Mouse (Mus musculus) hindbrain, postnatal 0 days (tissue): ENCODE results near the gene Ing3. TPM values are rescaled to one million over a fixed set of nuclear protein-coding genes. Genes with fewer than 3 reads are reported as not detected.

Experiments
- ATAC-seq: fragments of 200-750 bp; cut with Nextera tagmentation; 2 replicates; pipeline ENCODE4 v1.8.0; 2017; ENCODE audit warnings: mild to moderate bottlenecking, moderate TSS enrichment, moderate library complexity
- DNase-seq: peaks from one replicate; pipeline ENCODE4 v3.0.0-alpha.2; 2015; ENCODE audit warnings: low spot score
- H3K27ac ChIP-seq: fragments of 300-500 bp; sonication (generic); 2 replicates; pipeline ENCODE4 v1.5.1; 2014; ENCODE audit warnings: mild to moderate bottlenecking
- H3K27me3 ChIP-seq: fragments of 300-500 bp; sonication (generic); 2 replicates; pipeline ENCODE4 v1.6.1; 2014; ENCODE audit warnings: low read length, mixed read lengths; ENCODE audit not compliant: insufficient read depth
- H3K36me3 ChIP-seq: fragments of 300-500 bp; sonication (generic); 2 replicates; pipeline ENCODE4 v1.6.1; 2014; ENCODE audit warnings: low read length, mixed read lengths; ENCODE audit not compliant: insufficient read depth
- H3K4me1 ChIP-seq: fragments of 300-500 bp; sonication (generic); 2 replicates; pipeline ENCODE4 v1.6.1; 2014; ENCODE audit warnings: antibody characterized with exemption, low read length, mixed read lengths; ENCODE audit not compliant: insufficient read depth
- H3K4me2 ChIP-seq: fragments of 300-500 bp; sonication (generic); 2 replicates; pipeline ENCODE4 v1.6.1; 2014; ENCODE audit warnings: low read depth, mild to moderate bottlenecking, low read length, moderate library complexity, mixed read lengths
- H3K4me3 ChIP-seq: fragments of 300-500 bp; sonication (generic); 2 replicates; pipeline ENCODE4 v1.5.1; 2014; ENCODE audit warnings: low read length
- H3K9ac ChIP-seq: fragments of 300-500 bp; sonication (generic); replicated peaks from 2 replicates; pipeline ENCODE4 v1.6.1; 2014; ENCODE audit warnings: mild to moderate bottlenecking, low read length, moderate library complexity, mixed read lengths
- H3K9me3 ChIP-seq: fragments of 300-500 bp; sonication (generic); 2 replicates; pipeline ENCODE4 v1.6.1; 2016; ENCODE audit warnings: low read length, mixed read lengths
- CTCF ChIP-seq: IDR thresholded peaks from 2 replicates; pipeline ENCODE4 v1.5.1; 2016; ENCODE audit warnings: antibody characterized with exemption, control low read depth, low read depth
- WGBS: fragments of 180-500 bp; shearing (Covaris S2); extraction: QIAGEN DNeasy Blood & Tissue Kit; methylation state at CpG from one replicate; pipeline ENCODE4 v1.1.7; 2014; 5-methylcytosine and 5-hydroxymethylcytosine counted together
- polyA plus RNA-seq: library from polyadenylated mRNA; unstranded; fragments of >200 nt; fragmentation: Nextera tagmentation; extraction: Ambion mirVana; gene quantifications from 2 replicates; pipeline ENCODE4 v1.2.1, GENCODE M21; 2015
- total RNA-seq: library from RNA; depleted of rRNA; stranded (reverse); fragments of >200 nt; gene quantifications from 2 replicates; pipeline ENCODE4 v1.2.3, GENCODE M21; 2014

The Ing3 gene
- total and polyA plus RNA-seq, 2 experiments from 2014 or later, result 13.3 to 38.7 TPM

- H3K4me2 ChIP-seq, result no peak overlapping the region
- no peak overlapping the region for H3K9ac ChIP-seq
- ATAC-seq (no peak), DNase-seq (no peak)
- no peaks in the 10 kb centered on the region for H3K4me1 ChIP-seq
- no peaks in the 10 kb centered on the region for H3K36me3 ChIP-seq
- H3K9me3 ChIP-seq, result no peaks in the 10 kb centered on the region
- WGBS, result 88% methylated on average over 5 of the region's 5 CpGs
- no peaks in the 10 kb centered on the region for H3K27me3 ChIP-seq
- no peak for TF ChIP-seq CTCF
- H3K27ac ChIP-seq, result no peak overlapping the region
- no peak overlapping the region for H3K4me3 ChIP-seq
Measured at GRCm38 (mm10) chr6:22001284-22001916, 52.0 kb downstream of the Ing3 start.

- DNase-seq (no peak), ATAC-seq (no peak)
- H3K4me2 ChIP-seq, result peak overlapping the region; percentile 11; the same call in 1 of the 2 replicates
- no peak overlapping the region for H3K4me3 ChIP-seq
- H3K27me3 ChIP-seq, result no peaks in the 10 kb centered on the region
- H3K36me3 ChIP-seq, result no peaks in the 10 kb centered on the region
- H3K9me3 ChIP-seq, result no peaks in the 10 kb centered on the region
- 46% methylated on average over 17 of the region's 17 CpGs for WGBS
- H3K4me1 ChIP-seq, result no peaks in the 10 kb centered on the region
- TF ChIP-seq CTCF, result no peak
- no peak overlapping the region for H3K9ac ChIP-seq
- H3K27ac ChIP-seq, result 0 out of 2 replicates have a peak overlapping the region, but pooled peaks have one; percentile 11
Measured at GRCm38 (mm10) chr6:22002521-22003199, 53.3 kb downstream of the Ing3 start.

GRCm38 (mm10) chr6:22003200-22003587 is 53.8 kb downstream of the Ing3 start:
- DNase-seq (no peak), ATAC-seq (no peak)
- H3K36me3 ChIP-seq, result no peaks in the 10 kb centered on the region
- H3K9ac ChIP-seq, result no peak overlapping the region
- H3K4me1 ChIP-seq, result no peaks in the 10 kb centered on the region
- H3K9me3 ChIP-seq, result no peaks in the 10 kb centered on the region
- no peak overlapping the region for H3K4me3 ChIP-seq
- H3K4me2 ChIP-seq, result peak overlapping the region; percentile 11; the same call in 1 of the 2 replicates
- 0 out of 2 replicates have a peak overlapping the region, but pooled peaks have one; percentile 11 for H3K27ac ChIP-seq
- TF ChIP-seq CTCF, result no peak
- H3K27me3 ChIP-seq, result no peaks in the 10 kb centered on the region
- 11% methylated on average over 6 of the region's 6 CpGs for WGBS

- no peaks in the 10 kb centered on the region for H3K4me1 ChIP-seq
- DNase-seq (no peak), ATAC-seq (no peak)
- no peaks in the 10 kb centered on the region for H3K27me3 ChIP-seq
- no peak for TF ChIP-seq CTCF
- H3K4me2 ChIP-seq, result no peak overlapping the region
- no peak overlapping the region for H3K27ac ChIP-seq
- no peak overlapping the region for H3K4me3 ChIP-seq
- no peaks in the 10 kb centered on the region for H3K36me3 ChIP-seq
- H3K9me3 ChIP-seq, result no peaks in the 10 kb centered on the region
- no peak overlapping the region for H3K9ac ChIP-seq
- 86% methylated on average over 10 of the region's 10 CpGs for WGBS
Measured at GRCm38 (mm10) chr6:22003959-22004543, 54.7 kb downstream of the Ing3 start.

- DNase-seq (no peak), ATAC-seq (no peak)
- Histone ChIP-seq H3K4me1 (no peaks in the 10 kb centered on the region), H3K27ac (no peak overlapping the region), H3K9me3 (no peaks in the 10 kb centered on the region), H3K27me3 (no peaks in the 10 kb centered on the region), H3K36me3 (no peaks in the 10 kb centered on the region), H3K4me3 (no peak overlapping the region), H3K9ac (no peak overlapping the region), H3K4me2 (no peak overlapping the region)
- WGBS, result 90% methylated on average over 7 of the region's 7 CpGs
- no peak for TF ChIP-seq CTCF
Measured at GRCm38 (mm10) chr6:22008346-22008745, 59.0 kb downstream of the Ing3 start.

- no peak overlapping the region for H3K9ac ChIP-seq
- H3K4me1 ChIP-seq, result no peaks in the 10 kb centered on the region
- no peak for TF ChIP-seq CTCF
- no peak overlapping the region for H3K4me3 ChIP-seq
- 88% methylated on average over 12 of the region's 12 CpGs for WGBS
- ATAC-seq (no peak), DNase-seq (no peak)
- H3K36me3 ChIP-seq, result no peaks in the 10 kb centered on the region
- H3K27ac ChIP-seq, result no peak overlapping the region
- no peaks in the 10 kb centered on the region for H3K27me3 ChIP-seq
- H3K4me2 ChIP-seq, result no peak overlapping the region
- no peaks in the 10 kb centered on the region for H3K9me3 ChIP-seq
Measured at GRCm38 (mm10) chr6:22010258-22010657, 60.9 kb downstream of the Ing3 start.
